Mouse (Mus musculus) small intestine, adult 2 months (tissue): ENCODE measurements at regions not wholly inside any gene's neighbourhood (a gene's known extent, or its start where the extent isn't known, plus 50 kb on each side); places are given as distances from the start of the nearest gene placed in this dataset.

Experiments used
- H3K27ac ChIP-seq: fragments of 200-500 bp; 2 replicates; pipeline ENCODE4 v1.5.1; 2012; ENCODE audit warnings: low read depth, low read length, control low read depth, inconsistent platforms; ENCODE audit not compliant: insufficient read depth
- H3K27me3 ChIP-seq: fragments of 200-500 bp; 2 replicates; pipeline ENCODE4 v1.6.1; 2012; ENCODE audit warnings: mild to moderate bottlenecking, moderate library complexity, low read length, inconsistent platforms; ENCODE audit not compliant: control insufficient read depth, insufficient read depth
- H3K36me3 ChIP-seq: fragments of 200-500 bp; 2 replicates; pipeline ENCODE4 v1.6.1; 2012; ENCODE audit warnings: mild to moderate bottlenecking, low read length, control low read depth, inconsistent platforms; ENCODE audit not compliant: control insufficient read depth, insufficient read depth
- H3K4me1 ChIP-seq: fragments of 200-500 bp; 2 replicates; pipeline ENCODE4 v1.6.1; 2012; ENCODE audit warnings: low read length, inconsistent platforms, mixed read lengths; ENCODE audit not compliant: control insufficient read depth, insufficient read depth, insufficient read length
- H3K4me3 ChIP-seq: fragments of 200-500 bp; 2 replicates; pipeline ENCODE4 v1.5.1; 2012; ENCODE audit warnings: low read depth, mild to moderate bottlenecking, control low read depth, inconsistent platforms, low read length, moderate library complexity
- CTCF ChIP-seq: fragments of 200-500 bp; IDR thresholded peaks from 2 replicates; pipeline ENCODE4 v1.5.1; 2012; ENCODE audit warnings: low read depth, mild to moderate bottlenecking, control low read depth, inconsistent platforms, low read length, moderate library complexity, mixed read lengths; ENCODE audit not compliant: insufficient replicate concordance, insufficient read length; ENCODE audit errors: extremely low read depth
- POLR2A ChIP-seq: fragments of 200-500 bp; IDR thresholded peaks from 2 replicates; pipeline ENCODE4 v1.6.1; 2012; ENCODE audit warnings: low read depth, mild to moderate bottlenecking, control low read depth, inconsistent platforms, low read length, moderate library complexity
- WGBS: fragments of 180-500 bp; shearing (Covaris S2); methylation state at CpG from one replicate; pipeline ENCODE4 v1.1.7; 2018; 5-methylcytosine and 5-hydroxymethylcytosine counted together

DNA sequence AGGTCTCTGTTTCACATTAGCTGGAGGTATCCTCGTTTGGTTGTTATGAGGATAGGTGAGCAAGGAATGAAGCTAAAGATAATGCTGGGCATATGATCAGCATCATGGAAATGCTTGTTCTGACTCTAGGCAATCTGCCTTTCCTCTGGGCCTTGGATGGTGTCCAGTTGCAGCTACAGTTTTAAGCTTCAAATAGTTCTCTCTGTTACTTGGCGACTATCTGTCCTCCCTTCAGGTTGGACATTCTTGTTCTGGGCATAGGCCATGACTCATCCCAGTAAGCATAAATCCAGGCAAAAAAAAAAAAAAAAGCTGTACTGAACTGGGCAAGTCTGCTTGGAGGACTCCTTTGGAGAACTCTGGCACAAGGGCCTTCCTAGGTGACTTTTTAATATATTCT is 776.9 kb downstream of the Kcnma1 start:
- Histone ChIP-seq H3K4me1 (no peaks in the 10 kb centered on the region), H3K27me3 (no peaks in the 10 kb centered on the region)

DNA sequence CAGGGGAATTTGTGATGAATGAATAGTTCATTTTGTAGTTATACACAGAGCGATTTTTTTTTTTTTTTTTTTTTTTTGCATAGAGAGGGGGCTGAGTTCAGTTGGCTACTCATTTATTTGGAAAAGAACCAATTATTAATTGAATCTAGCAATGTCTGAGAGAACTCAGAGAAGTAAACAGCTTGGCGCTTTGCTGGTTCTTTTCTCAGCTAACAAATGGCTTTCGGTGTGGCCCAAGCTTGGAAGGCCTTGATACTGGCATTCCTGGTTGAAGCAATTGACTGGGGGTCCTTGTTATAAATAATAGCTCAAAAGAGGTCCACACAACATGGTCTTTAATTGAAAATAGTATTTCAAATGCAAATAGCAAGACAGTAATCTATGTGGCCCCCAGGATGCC is 815.6 kb downstream of the Kcnma1 start:
- H3K4me3 ChIP-seq = no peak overlapping the region
- H3K27me3 ChIP-seq = no peaks in the 10 kb centered on the region
- no peaks in the 10 kb centered on the region for H3K36me3 ChIP-seq
- TF ChIP-seq CTCF = no peak
- no peak for TF ChIP-seq POLR2A
- no peaks in the 10 kb centered on the region for H3K4me1 ChIP-seq
- no peak overlapping the region for H3K27ac ChIP-seq
- 78% methylated on average over 3 of the region's 3 CpGs for WGBS

More for the DNA sequence above, 776.9 kb downstream of the Kcnma1 start:
- WGBS = 70% methylated on average over 2 of the region's 2 CpGs
- Histone ChIP-seq H3K36me3 (no peaks in the 10 kb centered on the region), H3K4me3 (no peak overlapping the region), H3K27ac (no peak overlapping the region)
- TF ChIP-seq POLR2A = no peak
- TF ChIP-seq CTCF = no peak

DNA sequence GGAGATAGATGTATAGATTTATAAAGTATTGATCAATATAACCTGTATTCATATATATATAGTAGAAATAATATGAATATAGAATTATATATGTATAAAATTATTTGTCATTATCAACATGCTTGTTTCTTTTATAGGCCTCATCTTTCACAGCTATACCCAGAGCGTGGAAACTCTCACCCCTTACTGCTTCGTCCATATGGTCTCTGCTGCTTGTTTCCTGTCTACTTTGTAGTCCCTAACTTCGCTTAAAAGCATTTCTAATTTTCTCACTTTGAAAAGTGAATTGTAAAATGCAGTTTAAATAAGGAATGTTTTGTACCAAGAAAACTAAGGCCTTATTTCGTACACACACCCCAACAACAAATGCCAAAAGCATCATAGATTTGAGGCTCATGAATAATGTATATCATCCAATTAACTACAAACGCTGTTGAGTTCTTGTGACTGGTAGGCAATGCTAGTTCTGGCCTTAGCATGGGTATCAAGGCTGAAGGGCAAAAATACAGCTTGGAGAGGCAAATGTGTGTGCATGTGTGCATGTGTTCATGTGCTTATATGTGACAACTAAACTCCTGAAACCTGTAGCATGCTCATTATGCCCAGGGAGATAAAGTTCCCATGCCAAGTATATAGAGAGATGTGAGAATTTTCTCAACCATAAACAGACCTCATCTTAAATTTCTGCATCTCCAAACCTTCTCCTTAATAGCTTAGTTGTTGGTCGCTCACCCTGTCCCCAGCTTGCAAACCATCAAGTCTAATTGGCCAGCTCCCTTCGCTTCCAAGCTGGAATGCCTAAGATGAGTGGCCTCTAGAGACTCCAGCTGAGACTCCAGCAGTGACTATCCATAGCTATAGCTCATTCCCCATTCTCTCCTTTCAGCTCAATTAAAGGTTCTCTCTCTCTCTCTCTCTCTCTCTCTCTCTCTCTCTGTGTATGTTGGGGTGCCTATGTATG is 819.4 kb downstream of the Kcnma1 start:
- 82% methylated on average over 7 of the region's 7 CpGs for WGBS
- H3K36me3 ChIP-seq = no peaks in the 10 kb centered on the region
- no peak overlapping the region for H3K4me3 ChIP-seq
- TF ChIP-seq CTCF (no peak), POLR2A (no peak)
- H3K27ac ChIP-seq = no peak overlapping the region
- H3K27me3 ChIP-seq = no peaks in the 10 kb centered on the region
- H3K4me1 ChIP-seq = no peaks in the 10 kb centered on the region

DNA sequence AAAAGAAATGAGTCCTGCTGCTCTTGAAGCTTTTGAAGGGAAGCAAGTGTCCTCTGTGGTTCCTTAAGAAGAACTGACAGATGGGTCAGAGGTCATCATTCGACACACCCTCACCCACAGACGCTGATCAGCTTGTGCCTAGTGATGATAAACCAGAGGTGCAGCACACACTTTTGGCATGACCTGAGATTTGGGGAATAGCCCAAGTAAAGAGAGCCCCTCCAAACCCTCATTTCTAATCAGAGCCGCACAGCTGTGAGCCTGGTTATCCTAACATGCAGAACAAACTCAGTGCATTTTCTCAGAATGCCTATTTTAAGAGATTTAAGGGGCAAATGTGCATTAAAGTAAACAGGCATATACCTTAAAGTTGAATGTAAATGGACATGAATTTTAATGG is 821.7 kb downstream of the Kcnma1 start:
- Histone ChIP-seq H3K36me3 (no peaks in the 10 kb centered on the region), H3K4me1 (no peaks in the 10 kb centered on the region), H3K4me3 (no peak overlapping the region), H3K27ac (no peak overlapping the region), H3K27me3 (no peaks in the 10 kb centered on the region)
- WGBS = 53% methylated on average over 3 of the region's 3 CpGs
- TF ChIP-seq POLR2A (no peak), CTCF (no peak)

DNA sequence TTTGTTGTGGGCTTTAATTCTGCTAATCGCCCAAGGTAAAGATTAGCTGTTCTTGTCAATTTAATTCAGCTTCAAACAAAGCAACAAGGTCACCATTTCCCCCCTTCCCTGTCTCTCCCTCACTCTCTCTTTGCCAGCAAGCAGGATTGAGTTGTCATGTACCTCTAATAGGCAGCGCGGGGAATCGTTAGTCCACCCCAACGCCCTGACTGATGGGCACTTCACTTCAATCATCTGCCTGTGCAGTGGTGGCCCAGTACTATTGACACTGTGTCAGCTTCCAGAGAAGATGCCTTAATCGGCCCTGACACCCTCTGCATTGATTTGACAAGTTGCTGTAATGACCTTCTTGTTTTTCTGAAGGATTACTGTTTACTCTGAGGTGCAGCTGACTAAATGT is 828.9 kb downstream of the Kcnma1 start:
- 51% methylated on average over 6 of the region's 6 CpGs for WGBS
- Histone ChIP-seq H3K4me3 (no peak overlapping the region), H3K36me3 (no peaks in the 10 kb centered on the region), H3K27ac (no peak overlapping the region), H3K4me1 (no peaks in the 10 kb centered on the region), H3K27me3 (no peaks in the 10 kb centered on the region)
- TF ChIP-seq CTCF = no peak
- TF ChIP-seq POLR2A = no peak

DNA sequence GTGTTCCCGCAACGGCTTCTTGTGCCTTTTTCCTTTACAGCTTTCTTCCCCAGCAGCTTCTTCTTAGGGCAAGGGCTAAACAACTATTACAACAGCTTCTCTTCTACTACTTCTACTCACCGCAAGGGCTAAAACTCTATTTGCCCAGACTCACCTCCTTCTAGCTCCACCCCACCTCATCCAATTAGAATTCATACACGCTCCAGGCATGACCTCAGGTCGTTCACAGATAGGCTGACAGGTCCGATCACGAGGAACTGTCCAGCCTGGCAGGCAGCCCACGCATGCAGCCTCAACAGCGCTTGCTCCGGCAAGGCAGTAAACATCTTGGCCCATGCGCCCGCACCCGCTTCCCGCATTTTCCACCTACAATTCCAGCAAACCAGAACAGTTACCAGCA is 844.9 kb downstream of the Kcnma1 start:
- TF ChIP-seq CTCF (no peak), POLR2A (no peak)
- H3K36me3 ChIP-seq = no peaks in the 10 kb centered on the region
- WGBS = 78% methylated on average over 14 of the region's 14 CpGs
- no peaks in the 10 kb centered on the region for H3K4me1 ChIP-seq
- H3K27me3 ChIP-seq = no peaks in the 10 kb centered on the region
- H3K4me3 ChIP-seq = no peak overlapping the region
- H3K27ac ChIP-seq = no peak overlapping the region

DNA sequence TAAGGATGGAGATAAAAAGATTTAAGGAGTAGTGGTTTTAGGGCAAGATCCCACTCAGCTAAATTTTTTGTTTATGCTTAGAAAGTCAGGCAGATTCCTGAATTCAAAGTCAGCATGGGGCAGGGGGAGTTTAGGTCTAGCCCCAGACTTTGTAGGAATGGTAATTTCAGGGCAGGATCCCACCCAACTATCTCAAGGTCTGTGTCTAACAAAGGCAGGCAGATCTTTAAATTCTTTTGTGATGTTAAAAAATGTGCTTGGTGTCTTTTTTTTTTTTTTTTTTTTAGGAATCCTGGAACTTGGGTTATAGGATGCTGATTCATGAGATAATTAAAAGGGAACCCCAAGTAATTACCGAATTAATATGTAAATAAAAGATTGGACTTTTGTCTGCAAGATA is 853.7 kb downstream of the Kcnma1 start:
- Histone ChIP-seq H3K36me3 (no peaks in the 10 kb centered on the region), H3K4me3 (no peak overlapping the region), H3K27ac (no peak overlapping the region), H3K4me1 (peaks cover 8% of the 10 kb centered on the region; the same call in 1 of the 2 replicates), H3K27me3 (no peaks in the 10 kb centered on the region)
- TF ChIP-seq CTCF = no peak
- no peak for TF ChIP-seq POLR2A
- WGBS = 13% methylated on average over 1 of the region's 1 CpGs

DNA sequence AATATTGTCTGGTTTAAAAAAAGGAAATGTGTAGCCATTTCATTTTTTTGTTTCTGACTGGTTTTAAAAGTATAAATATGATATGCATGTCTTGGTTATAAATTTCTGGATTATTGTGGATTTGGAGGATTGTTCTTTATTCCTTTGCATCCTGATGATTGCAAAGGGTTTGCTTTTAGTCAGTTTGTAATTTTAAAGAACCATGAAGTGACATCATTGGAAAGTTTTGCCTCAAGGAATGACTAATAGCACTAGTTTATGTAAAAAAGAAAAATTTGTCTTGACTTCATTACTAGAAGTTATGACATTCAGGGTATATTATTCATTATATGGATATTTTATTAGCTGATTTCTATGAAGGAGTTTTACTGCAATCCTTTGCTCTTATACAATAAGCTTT is 863.9 kb downstream of the Kcnma1 start:
- Histone ChIP-seq H3K4me3 (no peak overlapping the region), H3K4me1 (no peaks in the 10 kb centered on the region), H3K36me3 (no peaks in the 10 kb centered on the region), H3K27ac (no peak overlapping the region), H3K27me3 (no peaks in the 10 kb centered on the region)
- TF ChIP-seq CTCF (no peak), POLR2A (no peak)
